Mouse (Mus musculus): ENCODE measurements around the gene Gm20388.

Gene Gm20388

GRCm38 (mm10) chr8:121319491-121319890, 1408.8 kb downstream of the Gm20388 start:
- no peak for DNase-seq

GRCm38 (mm10) chr8:121326164-121326910, 1415.7 kb downstream of the Gm20388 start:
- DNase-seq: no peak

GRCm38 (mm10) chr8:121332436-121332835, 1421.8 kb downstream of the Gm20388 start:
- DNase-seq: peak; percentile 25

GRCm38 (mm10) chr8:121334495-121335424, 1424.1 kb downstream of the Gm20388 start:
- DNase-seq: no peak

GRCm38 (mm10) chr8:121335684-121336083, 1425.0 kb downstream of the Gm20388 start:
- DNase-seq: no peak

GRCm38 (mm10) chr8:121342931-121343330, 1432.3 kb downstream of the Gm20388 start:
- DNase-seq: no peak

- no peak for DNase-seq
These were observed 1433.8 kb downstream of the Gm20388 start for GRCm38 (mm10) chr8:121344486-121344885.

- no peak for DNase-seq
These were observed 1435.5 kb downstream of the Gm20388 start for GRCm38 (mm10) chr8:121346175-121346574.

- DNase-seq: peak; percentile 59
These were observed 1436.2 kb downstream of the Gm20388 start for GRCm38 (mm10) chr8:121346862-121347261.

- no peak for DNase-seq
These were observed 1438.4 kb downstream of the Gm20388 start for GRCm38 (mm10) chr8:121348998-121349397.

GRCm38 (mm10) chr8:121350803-121351202, 1440.2 kb downstream of the Gm20388 start:
- no peak for DNase-seq

- DNase-seq: no peak
These were observed 1444.2 kb downstream of the Gm20388 start for GRCm38 (mm10) chr8:121354844-121355243.

- no peak for DNase-seq
These were observed 1446.8 kb downstream of the Gm20388 start for GRCm38 (mm10) chr8:121357451-121357850.

- no peak for DNase-seq
These were observed 1448.0 kb downstream of the Gm20388 start for GRCm38 (mm10) chr8:121358609-121359008.

GRCm38 (mm10) chr8:121359131-121359981, 1448.7 kb downstream of the Gm20388 start:
- DNase-seq: no peak

GRCm38 (mm10) chr8:121360001-121360400, 1449.4 kb downstream of the Gm20388 start:
- no peak for DNase-seq

- DNase-seq: no peak
These were observed 1450.5 kb downstream of the Gm20388 start for GRCm38 (mm10) chr8:121361166-121361565.

- no peak for DNase-seq
These were observed 1454.0 kb downstream of the Gm20388 start for GRCm38 (mm10) chr8:121364646-121365045.

- DNase-seq: no peak
These were observed 1454.5 kb downstream of the Gm20388 start for GRCm38 (mm10) chr8:121365150-121365549.

GRCm38 (mm10) chr8:121366655-121367054, 1456.0 kb downstream of the Gm20388 start:
- DNase-seq: peak; percentile 34

- peak; percentile 33 for DNase-seq
These were observed 1458.2 kb downstream of the Gm20388 start for GRCm38 (mm10) chr8:121368799-121369198.

GRCm38 (mm10) chr8:121369378-121369777, 1458.7 kb downstream of the Gm20388 start:
- no peak for DNase-seq

GRCm38 (mm10) chr8:121371287-121371686, 1460.6 kb downstream of the Gm20388 start:
- no peak for DNase-seq
